Mouse (Mus musculus) heart, embryonic 12.5 days (tissue): ENCODE data around the gene Dnph1. TPM values are rescaled to one million over a fixed set of nuclear protein-coding genes. Genes with fewer than 3 reads are reported as not detected.

ENCODE experiments used
- ATAC-seq: fragments of 200-750 bp; cut with Nextera tagmentation; 2 replicates; pipeline ENCODE4 v1.8.0; 2017; ENCODE audit warnings: moderate TSS enrichment, moderate library complexity; ENCODE audit not compliant: insufficient number of reproducible peaks, low FRiP score
- H3K27ac ChIP-seq: fragments of 300-500 bp; sonication (generic); 2 replicates; pipeline ENCODE4 v1.5.1; 2016; ENCODE audit warnings: mild to moderate bottlenecking, moderate library complexity; ENCODE audit not compliant: poor library complexity, severe bottlenecking
- H3K27me3 ChIP-seq: fragments of 300-500 bp; sonication (generic); replicated peaks from 2 replicates; pipeline ENCODE4 v1.6.1; 2016; ENCODE audit warnings: mild to moderate bottlenecking, moderate library complexity
- H3K36me3 ChIP-seq: fragments of 300-500 bp; sonication (generic); 2 replicates; pipeline ENCODE4 v1.6.1; 2016; ENCODE audit warnings: mild to moderate bottlenecking, moderate library complexity
- H3K4me1 ChIP-seq: fragments of 300-500 bp; sonication (generic); replicated peaks from 2 replicates; pipeline ENCODE4 v1.6.1; 2016; ENCODE audit warnings: mild to moderate bottlenecking
- H3K4me2 ChIP-seq: fragments of 300-500 bp; sonication (generic); 2 replicates; pipeline ENCODE4 v1.6.1; 2016; ENCODE audit warnings: mild to moderate bottlenecking, moderate library complexity
- H3K4me3 ChIP-seq: fragments of 300-500 bp; sonication (generic); 2 replicates; pipeline ENCODE4 v1.5.1; 2016; ENCODE audit warnings: mild to moderate bottlenecking
- H3K9ac ChIP-seq: fragments of 300-500 bp; sonication (generic); 2 replicates; pipeline ENCODE4 v1.6.1; 2016; ENCODE audit warnings: mild to moderate bottlenecking, moderate library complexity
- H3K9me3 ChIP-seq: fragments of 300-500 bp; sonication (generic); replicated peaks from 2 replicates; pipeline ENCODE4 v1.6.1; 2016; ENCODE audit warnings: mild to moderate bottlenecking, moderate library complexity
- WGBS: fragments of 180-500 bp; shearing (Covaris S2); methylation state at CpG from one replicate; pipeline ENCODE4 v1.1.7; 2016; 5-methylcytosine and 5-hydroxymethylcytosine counted together
- polyA plus RNA-seq: library from polyadenylated mRNA; unstranded; fragments of >200 nt; fragmentation: Nextera tagmentation; extraction: Ambion mirVana; gene quantifications from 2 replicates; pipeline ENCODE4 v1.2.1, GENCODE M21; 2016

The Dnph1 gene
- polyA plus RNA-seq, 1 experiment from 2014 or later: 24.2 TPM

DNA sequence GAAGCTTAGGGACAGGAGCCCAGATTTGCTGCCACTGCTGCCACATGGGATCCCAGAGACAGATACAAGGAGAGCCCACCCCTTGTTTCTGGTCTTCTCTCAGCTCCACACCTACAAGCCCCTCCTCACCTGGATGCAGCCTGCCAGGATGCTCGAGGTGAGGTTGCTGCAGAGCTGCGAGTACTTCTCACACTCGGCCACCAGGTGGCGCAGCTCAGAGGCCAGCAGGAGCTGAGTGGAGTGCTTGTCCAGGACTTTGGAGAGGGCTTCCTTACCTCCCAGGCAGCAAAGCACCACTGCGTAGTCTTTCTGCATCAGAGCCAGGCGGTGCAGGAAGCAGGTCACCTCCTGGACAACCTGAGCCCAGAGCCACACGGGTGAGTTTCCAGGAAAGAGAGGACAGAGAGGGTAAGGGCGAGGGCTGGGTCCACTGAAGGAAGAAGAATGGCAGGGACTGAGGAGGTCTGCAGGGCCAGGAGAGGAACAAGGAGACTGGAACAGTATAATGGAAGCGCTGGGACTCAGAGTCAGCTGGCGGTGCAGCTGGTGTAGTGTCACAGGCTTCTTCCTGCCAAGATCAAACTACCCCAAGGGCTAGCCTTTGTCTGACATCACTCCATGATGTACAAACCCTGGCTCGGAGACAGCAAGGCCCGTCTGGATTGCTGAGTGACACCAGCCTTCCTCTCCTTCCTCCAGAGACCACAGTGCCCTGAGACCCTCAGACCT is 29.2 kb downstream of the Dnph1 start:
- H3K4me3 ChIP-seq: no peak overlapping the region
- no peak overlapping the region for H3K9ac ChIP-seq
- peaks cover 10% of the 10 kb centered on the region for H3K4me1 ChIP-seq
- no peak overlapping the region for H3K4me2 ChIP-seq
- H3K27ac ChIP-seq: no peak overlapping the region
- no peak for ATAC-seq
- H3K36me3 ChIP-seq: peaks cover 16% of the 10 kb centered on the region
- peaks cover 20% of the 10 kb centered on the region for H3K27me3 ChIP-seq
- 34% methylated on average over 12 of the region's 12 CpGs for WGBS
- no peaks in the 10 kb centered on the region; the same call in 1 of the 2 replicates for H3K9me3 ChIP-seq

- WGBS: 87% methylated on average over 12 of the region's 12 CpGs
- H3K9ac ChIP-seq: no peak overlapping the region
These were observed 47.1 kb downstream of the Dnph1 start for GRCm38 (mm10) chr17:46543661-46544060.

GRCm38 (mm10) chr17:46545813-46546564 is 49.5 kb downstream of the Dnph1 start, which contains the start of gene Cul9:
TSS of gene Cul9 (minus strand) at chr17:46546388.
- H3K4me2 ChIP-seq: peak within 1 kb of the TSS; percentile 80
- no peak within 1 kb of the TSS; the same call in 1 of the 2 replicates for H3K27ac ChIP-seq
- H3K27me3 ChIP-seq: peaks cover 6% of the 10 kb centered on the region; the same call in 1 of the 2 replicates
- peak; percentile 48; the same call in 1 of the 2 replicates for ATAC-seq
- 2% methylated on average over 49 of the region's 49 CpGs for WGBS
- H3K9ac ChIP-seq: peak within 1 kb of the TSS; percentile 74
- peaks cover 26% of the 10 kb centered on the region for H3K4me1 ChIP-seq
- peaks cover 43% of the 10 kb centered on the region for H3K36me3 ChIP-seq
- peak within 1 kb of the TSS; percentile 59 for H3K4me3 ChIP-seq
- H3K9me3 ChIP-seq: no peaks in the 10 kb centered on the region

More at GRCm38 (mm10) chr17:46543661-46544060, 47.1 kb downstream of the Dnph1 start:
- peaks cover 23% of the 10 kb centered on the region for H3K4me1 ChIP-seq
- peaks cover 18% of the 10 kb centered on the region for H3K27me3 ChIP-seq
- no peak overlapping the region for H3K27ac ChIP-seq
- H3K36me3 ChIP-seq: peaks cover 32% of the 10 kb centered on the region
- H3K9me3 ChIP-seq: no peaks in the 10 kb centered on the region
- H3K4me3 ChIP-seq: no peak overlapping the region
- no peak overlapping the region for H3K4me2 ChIP-seq
- no peak for ATAC-seq

DNA sequence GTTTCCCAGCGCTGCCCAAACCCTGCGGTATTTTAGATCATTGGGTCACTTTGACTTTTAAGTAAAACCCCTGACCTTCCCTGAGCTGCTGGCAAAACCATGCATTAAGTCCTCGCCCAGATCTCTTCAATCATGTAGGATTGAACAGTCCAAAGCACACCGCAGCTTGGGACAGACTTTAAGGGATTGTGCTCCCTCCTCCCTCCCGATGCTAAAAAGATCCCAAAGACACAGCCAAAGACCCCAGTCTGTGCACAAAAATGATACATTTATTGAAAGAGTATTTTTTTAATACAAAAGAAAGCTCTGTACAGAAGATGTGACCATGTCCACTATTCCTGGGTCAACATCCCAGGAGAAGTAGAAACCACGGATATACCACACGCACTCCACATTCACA is 50.1 kb downstream of the Dnph1 start:
- Histone ChIP-seq H3K4me3 (peak overlapping the region; percentile 59), H3K27ac (no peak overlapping the region), H3K27me3 (peaks cover 6% of the 10 kb centered on the region; the same call in 1 of the 2 replicates), H3K36me3 (peaks cover 43% of the 10 kb centered on the region), H3K9me3 (no peaks in the 10 kb centered on the region), H3K9ac (peak overlapping the region; percentile 74), H3K4me2 (peak overlapping the region; percentile 80), H3K4me1 (peaks cover 30% of the 10 kb centered on the region)
- no peak for ATAC-seq
- WGBS: 11% methylated on average over 7 of the region's 7 CpGs

- no peak for ATAC-seq
- H3K9me3 ChIP-seq: no peaks in the 10 kb centered on the region
- WGBS: 11% methylated on average over 8 of the region's 8 CpGs
- H3K4me3 ChIP-seq: peak overlapping the region; percentile 59; the same call in 1 of the 2 replicates
- peaks cover 33% of the 10 kb centered on the region for H3K4me1 ChIP-seq
- peak overlapping the region; percentile 80 for H3K4me2 ChIP-seq
- H3K27ac ChIP-seq: no peak overlapping the region
- peak overlapping the region; percentile 38 for H3K9ac ChIP-seq
- H3K27me3 ChIP-seq: peaks cover 6% of the 10 kb centered on the region; the same call in 1 of the 2 replicates
- peaks cover 46% of the 10 kb centered on the region for H3K36me3 ChIP-seq
These were observed 50.5 kb downstream of the Dnph1 start for GRCm38 (mm10) chr17:46546995-46547394.

DNA sequence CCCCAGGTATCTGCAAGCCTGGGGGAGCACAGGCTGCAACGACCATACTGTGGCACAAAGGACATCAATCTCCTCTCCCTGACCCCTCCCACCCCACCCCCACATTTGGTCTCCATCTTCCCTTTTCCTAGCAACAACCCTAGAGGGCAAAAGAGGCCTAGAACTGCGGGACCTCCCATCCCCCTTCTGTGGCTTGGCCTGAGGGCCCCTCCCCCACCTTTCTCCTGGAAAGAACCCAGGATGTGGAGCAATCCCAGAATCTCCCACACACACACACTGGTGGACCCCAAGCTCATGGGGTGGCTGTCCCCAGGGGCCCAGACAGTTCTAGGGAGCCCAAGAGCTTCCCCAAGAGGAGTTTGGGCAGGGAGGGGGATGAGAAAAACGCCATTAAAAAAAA is 51.4 kb downstream of the Dnph1 start:
- Histone ChIP-seq H3K27ac (no peak overlapping the region), H3K36me3 (peaks cover 52% of the 10 kb centered on the region), H3K4me2 (no peak overlapping the region), H3K9me3 (no peaks in the 10 kb centered on the region), H3K27me3 (peaks cover 6% of the 10 kb centered on the region; the same call in 1 of the 2 replicates), H3K4me3 (no peak overlapping the region), H3K4me1 (peaks cover 41% of the 10 kb centered on the region), H3K9ac (peak overlapping the region; percentile 1; the same call in 1 of the 2 replicates)
- WGBS: 22% methylated on average over 3 of the region's 3 CpGs
- ATAC-seq: no peak

DNA sequence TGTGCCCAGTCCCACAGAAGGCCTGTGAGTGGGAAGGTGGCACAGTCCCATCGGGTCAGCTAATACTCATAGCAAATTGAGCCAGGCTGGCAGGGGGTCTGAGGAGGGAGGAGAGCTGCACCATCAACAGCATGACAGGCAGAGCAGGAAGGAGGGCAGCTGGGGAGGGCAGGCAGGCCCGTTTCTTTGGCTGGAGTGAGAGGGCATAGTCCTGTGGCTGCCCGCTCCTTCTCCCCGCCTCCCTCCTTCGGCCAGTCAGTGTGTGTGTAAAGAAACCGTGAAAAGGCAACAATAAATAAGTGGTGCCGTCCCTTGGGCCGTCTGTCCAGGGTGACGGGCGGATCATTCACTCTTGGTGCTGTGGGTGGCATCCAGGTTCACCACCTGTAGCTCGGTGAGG is 52.2 kb downstream of the Dnph1 start:
- ATAC-seq: no peak
- no peak overlapping the region for H3K27ac ChIP-seq
- 68% methylated on average over 11 of the region's 11 CpGs for WGBS
- no peaks in the 10 kb centered on the region for H3K9me3 ChIP-seq
- H3K4me3 ChIP-seq: no peak overlapping the region
- H3K36me3 ChIP-seq: peaks cover 47% of the 10 kb centered on the region
- H3K4me1 ChIP-seq: peaks cover 49% of the 10 kb centered on the region
- no peak overlapping the region for H3K4me2 ChIP-seq
- H3K9ac ChIP-seq: no peak overlapping the region
- no peaks in the 10 kb centered on the region for H3K27me3 ChIP-seq

- H3K4me1 ChIP-seq: peaks cover 54% of the 10 kb centered on the region
- peaks cover 47% of the 10 kb centered on the region for H3K36me3 ChIP-seq
- no peaks in the 10 kb centered on the region for H3K27me3 ChIP-seq
- no peak overlapping the region for H3K4me2 ChIP-seq
- 25% methylated on average over 8 of the region's 8 CpGs for WGBS
- no peak overlapping the region for H3K4me3 ChIP-seq
- no peak overlapping the region for H3K27ac ChIP-seq
- H3K9me3 ChIP-seq: no peaks in the 10 kb centered on the region
- ATAC-seq: no peak
- no peak overlapping the region for H3K9ac ChIP-seq
These were observed 52.7 kb downstream of the Dnph1 start for GRCm38 (mm10) chr17:46549193-46549592.

Other genes starting within 250 kb of the Dnph1 start
- gene Polr1c, start 248.7 kb upstream of the Dnph1 start, polyA plus RNA-seq: 44.5 and 48.6 TPM in 2 replicates
- gene Yipf3, start 248.6 kb upstream of the Dnph1 start, polyA plus RNA-seq: 66.6 and 72.0 TPM in 2 replicates
- gene Lrrc73, start 243.2 kb upstream of the Dnph1 start, polyA plus RNA-seq: 0.89 and 0.91 TPM in 2 replicates
- 43.7 and 44.1 TPM in 2 replicates for gene Tjap1, start 213.7 kb upstream of the Dnph1 start, polyA plus RNA-seq
- 0.28 and 0.33 TPM in 2 replicates for gene Dlk2, start 199.3 kb upstream of the Dnph1 start, polyA plus RNA-seq
- 7.2 and 7.3 TPM in 2 replicates for gene Abcc10, start 168.4 kb upstream of the Dnph1 start, polyA plus RNA-seq
- gene Zfp318, start 113.0 kb upstream of the Dnph1 start, polyA plus RNA-seq: 10.2 and 11.6 TPM in 2 replicates
- gene Crip3, start 67.8 kb upstream of the Dnph1 start, polyA plus RNA-seq: 0.27 and 1.0 TPM in 2 replicates
- gene Slc22a7, start 58.3 kb upstream of the Dnph1 start, polyA plus RNA-seq: not detected in 2 replicates
- gene Ttbk1, start 9.0 kb upstream of the Dnph1 start, polyA plus RNA-seq: 0.08 and 0.13 TPM in 2 replicates
- gene Cul9, start 49.7 kb downstream of the Dnph1 start, polyA plus RNA-seq: 7.2 and 7.4 TPM in 2 replicates
- gene Srf, start 59.5 kb downstream of the Dnph1 start, polyA plus RNA-seq: 15.0 and 17.5 TPM in 2 replicates
- 68.5 and 71.4 TPM in 2 replicates for gene Ptk7, start 132.8 kb downstream of the Dnph1 start, polyA plus RNA-seq
- 19.9 and 21.1 TPM in 2 replicates for gene Klc4, start 149.3 kb downstream of the Dnph1 start, polyA plus RNA-seq
- 90.9 and 99.0 TPM in 2 replicates for gene Mrpl2, start 149.5 kb downstream of the Dnph1 start, polyA plus RNA-seq
- gene Cul7, start 153.6 kb downstream of the Dnph1 start, polyA plus RNA-seq: 48.1 and 53.1 TPM in 2 replicates
- 36.5 and 38.9 TPM in 2 replicates for gene Rrp36, start 177.6 kb downstream of the Dnph1 start, polyA plus RNA-seq
- 116 and 123 TPM in 2 replicates for gene Mea1, start 182.1 kb downstream of the Dnph1 start, polyA plus RNA-seq
- 149 and 155 TPM in 2 replicates for gene Klhdc3, start 184.2 kb downstream of the Dnph1 start, polyA plus RNA-seq
- 62.8 TPM in 2 replicates for gene Ppp2r5d, start 208.4 kb downstream of the Dnph1 start, polyA plus RNA-seq
- 16.9 and 17.0 TPM in 2 replicates for gene Pex6, start 214.8 kb downstream of the Dnph1 start, polyA plus RNA-seq
- gene Gnmt, start 232.5 kb downstream of the Dnph1 start, polyA plus RNA-seq: 0.38 and 0.90 TPM in 2 replicates